In genomic region chr2:51931241-51931640, GRCm38 (mm10) we compare ENCODE assay signal across 24 mouse cellular contexts.
"Had no signal": no experiment of that assay in that cellular context is flagged by ENCODE, and none has a peak within 500 bp of the region (broad histone marks: within the 10 kb centered on the region; RNA-seq: fewer than 3 reads in every experiment).

No protein-coding gene starts in this region.

- H3K4me1 ChIP-seq: stomach, embryonic 15.5 days had no signal

- H3K27me3 ChIP-seq: liver, embryonic 12.5 days; liver, embryonic 15.5 days; lung, embryonic 15.5 days; megakaryocyte, embryonic 14.5 days; stomach, embryonic 15.5 days had no signal

- H3K36me3 ChIP-seq: midbrain, embryonic 13.5 days; stomach, embryonic 15.5 days had no signal

- ATAC-seq: intestine, embryonic 16.5 days; liver, embryonic 12.5 days; midbrain, embryonic 13.5 days; midbrain, embryonic 16.5 days had no signal

- H3K4me3 ChIP-seq: limb, embryonic 13.5 days; liver, embryonic 12.5 days; liver, embryonic 15.5 days; lung, embryonic 15.5 days; megakaryocyte, embryonic 14.5 days; midbrain, embryonic 10.5 days; midbrain, embryonic 13.5 days; myocyte; stomach, embryonic 15.5 days had no signal

- H3K9me3 ChIP-seq: limb, embryonic 13.5 days; liver, embryonic 15.5 days; lung, embryonic 15.5 days; megakaryocyte, embryonic 14.5 days; midbrain, embryonic 10.5 days; midbrain, embryonic 13.5 days; stomach, embryonic 15.5 days had no signal

- H3K27ac ChIP-seq: limb, embryonic 13.5 days; liver, embryonic 12.5 days; liver, embryonic 15.5 days; lung, embryonic 15.5 days; midbrain, embryonic 10.5 days; midbrain, embryonic 13.5 days; stomach, embryonic 15.5 days had no signal

- DNase-seq: kidney, adult 18-20 months; kidney, adult 9 months; kidney, postnatal 10 days; kidney, postnatal 36 days; left cerebral cortex, postnatal 4 days; liver; lung, adult 18-20 months; lung, postnatal 10 days; lung, postnatal 36 days; right cerebral cortex, adult 18-20 months; right cerebral cortex, postnatal 14 days; right cerebral cortex, postnatal 4 days; thymus, postnatal 25 days had no signal

- H3K4me2 ChIP-seq: limb, embryonic 13.5 days; liver, embryonic 12.5 days; liver, embryonic 15.5 days; lung, embryonic 15.5 days; midbrain, embryonic 13.5 days; stomach, embryonic 15.5 days had no signal

- H3K9ac ChIP-seq: limb, embryonic 13.5 days; liver, embryonic 12.5 days; liver, embryonic 15.5 days; lung, embryonic 15.5 days; midbrain, embryonic 13.5 days; stomach, embryonic 15.5 days had no signal
